ENCODE assay signal across 9 mouse cellular contexts in the genomic region with DNA sequence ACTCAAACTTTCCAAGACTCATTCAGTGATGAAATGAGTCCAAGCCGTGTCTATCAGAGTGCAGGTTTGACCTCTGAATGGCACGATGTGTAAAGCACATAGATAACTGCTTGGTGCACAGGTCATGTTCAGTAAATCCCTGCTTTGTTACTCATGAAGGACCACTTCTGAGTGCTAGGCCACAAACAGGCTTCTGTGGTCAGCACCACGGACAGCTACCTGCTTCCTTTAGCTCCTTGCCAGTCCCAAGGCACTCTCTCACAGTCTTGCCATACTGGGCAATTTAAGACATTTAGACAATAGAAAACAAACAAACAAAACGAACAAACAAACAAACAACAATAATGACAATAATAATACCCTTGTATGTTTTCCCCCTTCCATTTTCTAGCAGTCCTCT.
A peak's percentile ranks its signal among the peaks of the same experiment; 100 is the strongest.
DNase-seq lines count a peak whose midpoint lies in the region; ATAC-seq and TF ChIP-seq lines count a peak whose summit lies in the region.
"Had no signal": no experiment of that assay in that cellular context is flagged by ENCODE, and none has a peak within 500 bp of the region (broad histone marks: within the 10 kb centered on the region; RNA-seq: fewer than 3 reads in every experiment).

No protein-coding gene starts in this region.

- DNase-seq in kidney, adult 9 months, result peak; percentile 30
- DNase-seq in ES-E14 (ENCODE audit: low read depth, low spot score), result peak; percentile 51
- peak; percentile 77 for DNase-seq in adrenal gland, postnatal 10 days
- DNase-seq in kidney, postnatal 4 days, result peak; percentile 88
- no peak for DNase-seq in T-cell, adult 2 months (ENCODE audit: low spot score)
- no peak for DNase-seq in layer of hippocampus, adult 8-10 months (ENCODE audit: low spot score in 2 of 2)
- DNase-seq in B cell, adult 2 months, result no peak

- no peak overlapping the region for H3K9ac ChIP-seq in kidney, embryonic 14.5 days (ENCODE audit: low read depth, low read length)
- H3K9ac ChIP-seq in ES-E14 (ENCODE audit: insufficient read depth, low read depth, low read length, poor library complexity, severe bottlenecking), result no peak overlapping the region

- no peak overlapping the region for H3K4me3 ChIP-seq in kidney, embryonic 14.5 days (ENCODE audit: low read length)
- no peak overlapping the region for H3K4me3 ChIP-seq in ES-E14 (ENCODE audit: insufficient read depth in 1 of 2, low read depth in 1 of 2, low read length in 2 of 2, poor library complexity in 1 of 2, severe bottlenecking in 1 of 2)

- H3K9me3 ChIP-seq in kidney, embryonic 14.5 days (ENCODE audit: control insufficient read depth, low read length), result no peaks in the 10 kb centered on the region
- H3K9me3 ChIP-seq in ES-E14 (ENCODE audit: control insufficient read depth, insufficient read depth, low read depth, low read length), result no peaks in the 10 kb centered on the region

- H3K27me3 ChIP-seq in kidney, embryonic 14.5 days (ENCODE audit: control insufficient read depth, insufficient read depth, low read length), result no peaks in the 10 kb centered on the region

- H3K36me3 ChIP-seq in kidney, embryonic 14.5 days (ENCODE audit: control insufficient read depth, insufficient read depth, low read length), result no peaks in the 10 kb centered on the region
- H3K36me3 ChIP-seq in ES-E14 (ENCODE audit: control insufficient read depth, insufficient read depth, low read length, poor library complexity, severe bottlenecking), result no peaks in the 10 kb centered on the region

- WGBS in kidney, embryonic 14.5 days, result 32% methylated on average over 4 of the region's 4 CpGs

- in situ Hi-C loops in ES-E14 (cut with MboI; ENCODE audit: low sequenced_read_pairs in 2 of 2, unreplicated experiment in 2 of 2), result no loop called here

- no peak overlapping the region for H3K4me2 ChIP-seq in kidney, embryonic 14.5 days (replicated peaks; ENCODE audit: low read depth, low read length)

- no peaks in the 10 kb centered on the region for H3K4me1 ChIP-seq in kidney, embryonic 14.5 days (ENCODE audit: control insufficient read depth, insufficient read depth, low read length)
- no peaks in the 10 kb centered on the region for H3K4me1 ChIP-seq in ES-E14 (ENCODE audit: control insufficient read depth in 2 of 2, insufficient read depth in 2 of 2, low read length in 2 of 2, poor library complexity in 1 of 2)

- no peak for ATAC-seq in kidney, embryonic 14.5 days (ENCODE audit: low FRiP score, low TSS enrichment)
- ATAC-seq: forebrain, embryonic 16.5 days had no signal

- no peak overlapping the region for H3K27ac ChIP-seq in kidney, embryonic 14.5 days (ENCODE audit: low read depth, low read length)
- no peak overlapping the region for H3K27ac ChIP-seq in ES-E14 (ENCODE audit: insufficient read depth, low read depth, low read length, poor library complexity, severe bottlenecking)

TF ChIP-seq in ES-E14, 5 proteins besides CTCF, POLR2A, EP300 and RAD21:
- TF ChIP-seq ZNF384 (IDR thresholded peaks at IDR 0.05; ENCODE audit: low read depth, low read length), result no peak
- no peak for TF ChIP-seq MAFK (IDR thresholded peaks at IDR 0.05; ENCODE audit: insufficient read depth, low read depth, low read length)
- TF ChIP-seq CHD2 (IDR thresholded peaks at IDR 0.05; ENCODE audit: low read depth, low read length), result no peak
- no peak for TF ChIP-seq ZC3H11A (IDR thresholded peaks at IDR 0.05; ENCODE audit: borderline replicate concordance, low read depth, low read length)
- TF ChIP-seq HCFC1 (IDR thresholded peaks at IDR 0.05; ENCODE audit: borderline replicate concordance, insufficient read depth, low read length), result no peak

Comparison
In these comparisons a context has a peak if more than half of its experiments do, and no peak if none do; other contexts are left out.
1. DNase-seq: peak in kidney, adult 9 months (single experiment), ES-E14 (single experiment), adrenal gland, postnatal 10 days (single experiment) and kidney, postnatal 4 days (2 of 2); none in T-cell, adult 2 months (single experiment), layer of hippocampus, adult 8-10 months (0 of 2) and B cell, adult 2 months (0 of 2).